ENCODE assay signal across 8 mouse cellular contexts in genomic region chr3:96219191-96219641, GRCm38 (mm10). TPM values are rescaled to one million over a fixed set of nuclear protein-coding genes. Genes with fewer than 3 reads are reported as not detected.
DNase-seq lines count a peak whose midpoint lies in the region; ATAC-seq and TF ChIP-seq lines count a peak whose summit lies in the region.

No protein-coding gene starts in this region.

- DNase-seq in adrenal gland, adult 2 months, result peak; percentile 55
- no peak for DNase-seq in adrenal gland, postnatal 4 days (ENCODE audit: low spot score in 2 of 2)
- no peak for DNase-seq in layer of hippocampus, adult 8-10 months (ENCODE audit: low spot score in 2 of 2)

- ATAC-seq in forebrain, embryonic 12.5 days (ENCODE audit: low FRiP score), result peak; percentile 24
- ATAC-seq in intestine, embryonic 15.5 days, result peak; percentile 11
- peak; percentile 13; the same call in 1 of the 2 replicates for ATAC-seq in lung, embryonic 15.5 days (ENCODE audit: borderline replicate concordance, extremely low read depth, low FRiP score, low TSS enrichment)

- H3K4me1 ChIP-seq in bone marrow, adult 2 months (ENCODE audit: control insufficient read depth, insufficient read depth, low read length), result peaks cover 2% of the 10 kb centered on the region
- H3K4me1 ChIP-seq in forebrain, embryonic 12.5 days, result peaks cover 34% of the 10 kb centered on the region
- peaks cover 13% of the 10 kb centered on the region; the same call in 1 of the 2 replicates for H3K4me1 ChIP-seq in intestine, embryonic 15.5 days (replicated peaks)
- peaks cover 27% of the 10 kb centered on the region for H3K4me1 ChIP-seq in lung, embryonic 15.5 days
- H3K4me1 ChIP-seq in olfactory bulb, adult 2 months (ENCODE audit: control insufficient read depth, insufficient read depth, low read length), result peaks cover 3% of the 10 kb centered on the region

- no peaks in the 10 kb centered on the region for H3K9me3 ChIP-seq in forebrain, embryonic 12.5 days
- H3K9me3 ChIP-seq in intestine, embryonic 15.5 days, result no peaks in the 10 kb centered on the region
- no peaks in the 10 kb centered on the region for H3K9me3 ChIP-seq in lung, embryonic 15.5 days

- WGBS in bone marrow, adult 2 months, result 0% methylated on average over 12 of the region's 12 CpGs
- WGBS in forebrain, embryonic 12.5 days, result under 1% methylated on average over 12 of the region's 12 CpGs
- WGBS in intestine, embryonic 15.5 days, result under 1% methylated on average over 12 of the region's 12 CpGs
- under 1% methylated on average over 12 of the region's 12 CpGs for WGBS in lung, embryonic 15.5 days
- under 1% methylated on average over 12 of the region's 12 CpGs for WGBS in olfactory bulb, adult 2 months

- no peak for TF ChIP-seq POLR2A in bone marrow, adult 2 months (IDR thresholded peaks at IDR 0.05; ENCODE audit: borderline replicate concordance, control insufficient read depth, low read depth, low read length)
- TF ChIP-seq POLR2A in olfactory bulb, adult 2 months (IDR thresholded peaks at IDR 0.05; ENCODE audit: insufficient read depth, low read depth, low read length), result no peak

- peak overlapping the region; percentile 87 for H3K9ac ChIP-seq in forebrain, embryonic 12.5 days
- H3K9ac ChIP-seq in intestine, embryonic 15.5 days, result peak overlapping the region; percentile 55
- H3K9ac ChIP-seq in lung, embryonic 15.5 days, result peak overlapping the region; percentile 46

- peak overlapping the region; percentile 60 for H3K4me3 ChIP-seq in bone marrow, adult 2 months (replicated peaks; ENCODE audit: control insufficient read depth, low read depth, low read length)
- H3K4me3 ChIP-seq in forebrain, embryonic 12.5 days (replicated peaks), result peak overlapping the region; percentile 62
- H3K4me3 ChIP-seq in intestine, embryonic 15.5 days (replicated peaks), result peak overlapping the region; percentile 56
- H3K4me3 ChIP-seq in lung, embryonic 15.5 days, result peak overlapping the region; percentile 55
- H3K4me3 ChIP-seq in olfactory bulb, adult 2 months (ENCODE audit: insufficient read depth, low read depth, low read length), result peak overlapping the region; percentile 44

- peak overlapping the region; percentile 98 for H3K27ac ChIP-seq in bone marrow, adult 2 months (ENCODE audit: control insufficient read depth, insufficient read depth, low read depth, low read length, poor library complexity)
- H3K27ac ChIP-seq in forebrain, embryonic 12.5 days, result peak overlapping the region; percentile 99
- peak overlapping the region; percentile 98 for H3K27ac ChIP-seq in intestine, embryonic 15.5 days
- peak overlapping the region; percentile 97 for H3K27ac ChIP-seq in lung, embryonic 15.5 days
- peak overlapping the region; percentile 94 for H3K27ac ChIP-seq in olfactory bulb, adult 2 months (ENCODE audit: insufficient read depth, low read depth, low read length)

- H3K36me3 ChIP-seq in forebrain, embryonic 12.5 days (replicated peaks), result no peaks in the 10 kb centered on the region
- H3K36me3 ChIP-seq in intestine, embryonic 15.5 days, result no peaks in the 10 kb centered on the region
- H3K36me3 ChIP-seq in lung, embryonic 15.5 days, result no peaks in the 10 kb centered on the region

- H3K4me2 ChIP-seq in forebrain, embryonic 12.5 days, result peak overlapping the region; percentile 72
- peak overlapping the region; percentile 83 for H3K4me2 ChIP-seq in intestine, embryonic 15.5 days (replicated peaks)
- H3K4me2 ChIP-seq in lung, embryonic 15.5 days, result peak overlapping the region; percentile 89

- peak; percentile 19; the same call in 1 of the 2 replicates for TF ChIP-seq CTCF in bone marrow, adult 2 months (IDR thresholded peaks at IDR 0.05; ENCODE audit: control insufficient read depth, insufficient read depth, low read length)
- no peak for TF ChIP-seq CTCF in olfactory bulb, adult 2 months (IDR thresholded peaks at IDR 0.05; ENCODE audit: insufficient read depth, low read depth, low read length)

- H3K27me3 ChIP-seq in forebrain, embryonic 12.5 days, result no peaks in the 10 kb centered on the region
- no peaks in the 10 kb centered on the region for H3K27me3 ChIP-seq in intestine, embryonic 15.5 days (replicated peaks)
- H3K27me3 ChIP-seq in lung, embryonic 15.5 days, result no peaks in the 10 kb centered on the region

RNA-seq across cellular contexts. Expression of gene Bola1, which starts 0.3 kb away (rescaled TPM):
- 10 to 100 TPM; 29.6 to 38.9 TPM for total RNA-seq in adrenal gland, adult 2 months (2021)
- 95.5 and 96.5 TPM in 2 replicates for polyA plus RNA-seq in adrenal gland, adult 2 months (2012; rRNA removed)
- total RNA-seq in adrenal gland, postnatal 4 days (2021), result 10 to 100 TPM; 30.6 to 33.1 TPM
- polyA plus RNA-seq in bone marrow, adult 2 months (2011; ENCODE audit: insufficient read depth, insufficient read length, low replicate concordance, missing spikeins), result 11.5 and 12.7 TPM in 2 replicates
- 72.2 and 77.9 TPM in 2 replicates for polyA plus RNA-seq in forebrain, embryonic 12.5 days (2016; fragmentation: Nextera tagmentation; extraction: Ambion mirVana)
- polyA plus RNA-seq in intestine, embryonic 15.5 days (2015; fragmentation: Nextera tagmentation; extraction: Ambion mirVana), result 59.5 and 60.7 TPM in 2 replicates
- 56.8 and 64.4 TPM in 2 replicates for polyA plus RNA-seq in lung, embryonic 15.5 days (2015; fragmentation: Nextera tagmentation; extraction: Ambion mirVana)
- polyA plus RNA-seq in olfactory bulb, adult 2 months (2012; ENCODE audit: insufficient read depth, insufficient read length, low replicate concordance, missing spikeins), result not detected in 2 replicates
- 10 to 100 TPM; 13.1 to 20.2 (median 15.3) TPM for total RNA-seq in layer of hippocampus, adult 8-10 months (2022)

RNA-seq across cellular contexts. Expression of gene Hist2h2ab, which starts 0.4 kb away (rescaled TPM):
- 1 to 10 TPM; 3.1 to 8.3 TPM for total RNA-seq in adrenal gland, adult 2 months (2021)
- 0.93 and 4.7 TPM in 2 replicates for polyA plus RNA-seq in adrenal gland, adult 2 months (2012; rRNA removed)
- 10 to 100 TPM; 27.8 to 28.5 TPM for total RNA-seq in adrenal gland, postnatal 4 days (2021)
- 26.5 TPM in 1 of 2 replicates, not detected in the other for polyA plus RNA-seq in bone marrow, adult 2 months (2011; ENCODE audit: insufficient read depth, insufficient read length, low replicate concordance, missing spikeins)
- 1.1 and 1.7 TPM in 2 replicates for polyA plus RNA-seq in forebrain, embryonic 12.5 days (2016; fragmentation: Nextera tagmentation; extraction: Ambion mirVana)
- polyA plus RNA-seq in intestine, embryonic 15.5 days (2015; fragmentation: Nextera tagmentation; extraction: Ambion mirVana), result 1.1 and 1.6 TPM in 2 replicates
- polyA plus RNA-seq in lung, embryonic 15.5 days (2015; fragmentation: Nextera tagmentation; extraction: Ambion mirVana), result 1.1 and 1.4 TPM in 2 replicates
- polyA plus RNA-seq in olfactory bulb, adult 2 months (2012; ENCODE audit: insufficient read depth, insufficient read length, low replicate concordance, missing spikeins), result not detected in 2 replicates
- total RNA-seq in layer of hippocampus, adult 8-10 months (2022), result 10 to 100 TPM in 1 of 4 experiments, 1 to 10 TPM in 3; 7.7 to 10.8 (median 8.0) TPM

RNA-seq across cellular contexts. Expression of gene Hist2h2ac, which starts 1.5 kb away (rescaled TPM):
- 10 to 100 TPM; 41.3 to 58.9 TPM for total RNA-seq in adrenal gland, adult 2 months (2021)
- 5.1 TPM in 2 replicates for polyA plus RNA-seq in adrenal gland, adult 2 months (2012; rRNA removed)
- total RNA-seq in adrenal gland, postnatal 4 days (2021), result 100 to 1,000 TPM; 211 to 243 TPM
- 7.5 and 25.1 TPM in 2 replicates for polyA plus RNA-seq in bone marrow, adult 2 months (2011; ENCODE audit: insufficient read depth, insufficient read length, low replicate concordance, missing spikeins)
- 13.8 and 14.0 TPM in 2 replicates for polyA plus RNA-seq in forebrain, embryonic 12.5 days (2016; fragmentation: Nextera tagmentation; extraction: Ambion mirVana)
- polyA plus RNA-seq in intestine, embryonic 15.5 days (2015; fragmentation: Nextera tagmentation; extraction: Ambion mirVana), result 7.6 and 11.1 TPM in 2 replicates
- polyA plus RNA-seq in lung, embryonic 15.5 days (2015; fragmentation: Nextera tagmentation; extraction: Ambion mirVana), result 13.7 and 17.4 TPM in 2 replicates
- not detected in 2 replicates for polyA plus RNA-seq in olfactory bulb, adult 2 months (2012; ENCODE audit: insufficient read depth, insufficient read length, low replicate concordance, missing spikeins)
- total RNA-seq in layer of hippocampus, adult 8-10 months (2022), result 10 to 100 TPM; 18.7 to 30.3 (median 29.3) TPM

RNA-seq across cellular contexts. Expression of gene Hist2h2be, which starts 1.7 kb away (rescaled TPM):
- total RNA-seq in adrenal gland, adult 2 months (2021), result 10 to 100 TPM; 15.6 to 23.5 TPM
- 6.1 and 6.4 TPM in 2 replicates for polyA plus RNA-seq in adrenal gland, adult 2 months (2012; rRNA removed)
- total RNA-seq in adrenal gland, postnatal 4 days (2021), result 10 to 100 TPM; 12.4 to 13.7 TPM
- polyA plus RNA-seq in bone marrow, adult 2 months (2011; ENCODE audit: insufficient read depth, insufficient read length, low replicate concordance, missing spikeins), result 8.6 and 9.4 TPM in 2 replicates
- polyA plus RNA-seq in forebrain, embryonic 12.5 days (2016; fragmentation: Nextera tagmentation; extraction: Ambion mirVana), result 14.9 and 15.4 TPM in 2 replicates
- polyA plus RNA-seq in intestine, embryonic 15.5 days (2015; fragmentation: Nextera tagmentation; extraction: Ambion mirVana), result 5.7 and 7.1 TPM in 2 replicates
- polyA plus RNA-seq in lung, embryonic 15.5 days (2015; fragmentation: Nextera tagmentation; extraction: Ambion mirVana), result 7.2 and 7.4 TPM in 2 replicates
- polyA plus RNA-seq in olfactory bulb, adult 2 months (2012; ENCODE audit: insufficient read depth, insufficient read length, low replicate concordance, missing spikeins), result not detected in 2 replicates
- total RNA-seq in layer of hippocampus, adult 8-10 months (2022), result 1 to 10 TPM; 6.3 to 8.1 (median 7.5) TPM

RNA-seq across cellular contexts. Expression of gene Hist2h3c2, which starts 19.7 kb away (rescaled TPM):
- total RNA-seq in adrenal gland, adult 2 months (2021), result 10 to 100 TPM; 21.8 to 28.5 TPM
- polyA plus RNA-seq in adrenal gland, adult 2 months (2012; rRNA removed), result 59.6 and 80.3 TPM in 2 replicates
- 100 to 1,000 TPM; 197 to 262 TPM for total RNA-seq in adrenal gland, postnatal 4 days (2021)
- 50.6 and 79.9 TPM in 2 replicates for polyA plus RNA-seq in bone marrow, adult 2 months (2011; ENCODE audit: insufficient read depth, insufficient read length, low replicate concordance, missing spikeins)
- polyA plus RNA-seq in forebrain, embryonic 12.5 days (2016; fragmentation: Nextera tagmentation; extraction: Ambion mirVana), result 11.6 and 17.3 TPM in 2 replicates
- polyA plus RNA-seq in intestine, embryonic 15.5 days (2015; fragmentation: Nextera tagmentation; extraction: Ambion mirVana), result 5.8 and 6.5 TPM in 2 replicates
- 9.8 and 13.7 TPM in 2 replicates for polyA plus RNA-seq in lung, embryonic 15.5 days (2015; fragmentation: Nextera tagmentation; extraction: Ambion mirVana)
- not detected in 2 replicates for polyA plus RNA-seq in olfactory bulb, adult 2 months (2012; ENCODE audit: insufficient read depth, insufficient read length, low replicate concordance, missing spikeins)
- 1 to 10 TPM; 6.1 to 7.7 (median 6.7) TPM for total RNA-seq in layer of hippocampus, adult 8-10 months (2022)

Comparison
In these comparisons a context has a peak if more than half of its experiments do, and no peak if none do; other contexts are left out.
1. RNA of gene Bola1, which starts 0.3 kb away (polyA plus RNA-seq): 95.5 to 96.5 TPM in adrenal gland, adult 2 months, 72.2 to 77.9 TPM in forebrain, embryonic 12.5 days, 59.5 to 60.7 TPM in intestine, embryonic 15.5 days, 56.8 to 64.4 TPM in lung, embryonic 15.5 days and 11.5 to 12.7 TPM in bone marrow, adult 2 months; not detected in olfactory bulb, adult 2 months; every median in the first group is over 10 times any median in the second.
2. Peak in every context shown above with its lines, with median percentiles within 50 percentile points of each other: H3K27ac ChIP-seq, H3K4me3 ChIP-seq, ATAC-seq, H3K4me2 ChIP-seq and H3K9ac ChIP-seq.